Mouse (Mus musculus) embryonic facial prominence, embryonic 10.5 days (tissue): ENCODE results near the gene Olfr1087. TPM values are rescaled to one million over a fixed set of nuclear protein-coding genes. Genes with fewer than 3 reads are reported as not detected.
"Not testable (repeated sequence)": the region's sequence is repeated elsewhere in the genome, so short reads cannot be mapped to it uniquely, and the experiment has no call there.

Experiments used
- DNase-seq: peaks from one replicate; pipeline ENCODE4 v3.0.0-alpha.2; 2017; ENCODE audit warnings: low spot score
- H3K27ac ChIP-seq: fragments of 300-500 bp; sonication (generic); replicated peaks from 2 replicates; pipeline ENCODE4 v1.5.1; 2016; ENCODE audit warnings: mild to moderate bottlenecking
- H3K27me3 ChIP-seq: fragments of 300-500 bp; sonication (generic); replicated peaks from 2 replicates; pipeline ENCODE4 v1.6.1; 2016; ENCODE audit warnings: low read depth, mild to moderate bottlenecking; ENCODE audit not compliant: poor library complexity, severe bottlenecking
- H3K36me3 ChIP-seq: fragments of 300-500 bp; sonication (generic); replicated peaks from 2 replicates; pipeline ENCODE4 v1.6.1; 2016; ENCODE audit warnings: mild to moderate bottlenecking, moderate library complexity
- H3K4me1 ChIP-seq: fragments of 300-500 bp; sonication (generic); 2 replicates; pipeline ENCODE4 v1.6.1; 2016
- H3K4me3 ChIP-seq: fragments of 300-500 bp; sonication (generic); 2 replicates; pipeline ENCODE4 v1.5.1; 2016; ENCODE audit warnings: mild to moderate bottlenecking, moderate library complexity
- H3K9me3 ChIP-seq: fragments of 300-500 bp; sonication (generic); 2 replicates; pipeline ENCODE4 v1.6.1; 2016; ENCODE audit warnings: mild to moderate bottlenecking
- WGBS: fragments of 180-500 bp; shearing (Covaris S2); methylation state at CpG from one replicate; pipeline ENCODE4 v1.1.7; 2016; 5-methylcytosine and 5-hydroxymethylcytosine counted together
- polyA plus RNA-seq: library from polyadenylated mRNA; unstranded; fragments of >200 nt; fragmentation: Nextera tagmentation; extraction: Ambion mirVana; gene quantifications from 2 replicates; pipeline ENCODE4 v1.2.1, GENCODE M21; 2016

Olfr1087 gene
- polyA plus RNA-seq: not detected in 2 replicates

GRCm38 (mm10) chr2:86698295-86698694 is at the start of gene Olfr1087:
Olfr1087 (minus strand) TSS chr2:86698395.
- DNase-seq: no peak
- no peak within 1 kb of the TSS for H3K4me3 ChIP-seq
- H3K36me3 ChIP-seq: no peaks in the 10 kb centered on the region
- H3K27me3 ChIP-seq: no peaks in the 10 kb centered on the region
- no peaks in the 10 kb centered on the region for H3K4me1 ChIP-seq
- no peaks in the 10 kb centered on the region for H3K9me3 ChIP-seq
- H3K27ac ChIP-seq: no peak within 1 kb of the TSS

DNA sequence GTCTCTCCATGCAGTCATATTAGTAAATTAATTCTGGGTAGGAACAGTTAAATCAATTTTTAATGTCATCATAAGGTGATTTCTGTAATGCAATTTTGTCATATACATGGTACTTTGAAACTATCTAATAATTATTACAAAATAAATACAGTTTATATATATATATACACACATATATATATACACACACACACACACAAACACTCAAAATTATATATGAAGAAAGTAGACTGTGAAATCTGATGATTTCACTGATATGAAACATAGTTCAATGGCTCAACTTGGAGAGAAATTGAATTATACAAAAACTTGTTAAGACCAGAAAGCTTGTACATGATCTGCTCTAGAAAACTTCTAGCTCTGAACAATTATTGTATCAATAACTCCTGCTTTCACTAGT is 35.4 kb upstream of the Olfr1087 start, which contains the start of gene Olfr1089:
Gene Olfr1089, minus strand, starts transcription at position 101 of the 400 bp plus-strand sequence.
- H3K4me3 ChIP-seq: no peak within 1 kb of the TSS
- H3K27me3 ChIP-seq: no peaks in the 10 kb centered on the region
- H3K4me1 ChIP-seq: no peaks in the 10 kb centered on the region
- no peaks in the 10 kb centered on the region for H3K36me3 ChIP-seq
- H3K27ac ChIP-seq: no peak within 1 kb of the TSS
- no peaks in the 10 kb centered on the region for H3K9me3 ChIP-seq
- DNase-seq: no peak

- Histone ChIP-seq H3K36me3 (no peaks in the 10 kb centered on the region), H3K9me3 (no peaks in the 10 kb centered on the region), H3K27me3 (no peaks in the 10 kb centered on the region), H3K27ac (no peak within 1 kb of the TSS), H3K4me1 (no peaks in the 10 kb centered on the region), H3K4me3 (no peak within 1 kb of the TSS)
- no peak for DNase-seq
- WGBS: 83% methylated on average over 2 of the region's 2 CpGs
Measured at GRCm38 (mm10) chr2:86679992-86680391, 18.2 kb downstream of the Olfr1087 start, which contains the start of gene Olfr1086. Olfr1086 (minus strand) TSS chr2:86680092.

DNA sequence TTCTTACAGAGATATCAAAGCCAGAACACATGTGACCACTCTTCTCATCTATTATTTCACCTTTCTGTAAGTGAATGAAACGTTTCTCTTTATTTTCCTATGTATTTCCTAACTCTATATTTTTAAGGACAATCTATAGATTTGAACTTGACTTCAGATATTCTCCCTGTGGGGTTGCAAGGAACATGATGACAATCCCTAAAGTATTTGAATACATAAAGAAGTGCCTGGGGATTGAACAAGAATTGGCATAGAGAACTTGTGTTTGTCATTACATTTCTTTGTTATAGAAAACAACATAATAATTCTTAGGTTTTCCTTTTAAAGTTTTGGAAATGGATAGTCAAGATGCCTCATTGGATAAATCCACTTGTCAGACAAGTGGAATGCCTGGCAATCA is 36.3 kb downstream of the Olfr1087 start, which contains the start of gene Olfr1085:
Gene Olfr1085, minus strand, starts transcription at position 101 of the 400 bp plus-strand sequence.
- no peaks in the 10 kb centered on the region for H3K36me3 ChIP-seq
- no peak within 1 kb of the TSS for H3K4me3 ChIP-seq
- no peaks in the 10 kb centered on the region for H3K27me3 ChIP-seq
- no peak for DNase-seq
- H3K9me3 ChIP-seq: no peaks in the 10 kb centered on the region
- H3K27ac ChIP-seq: no peak within 1 kb of the TSS
- 28% methylated on average over 1 of the region's 1 CpGs for WGBS
- no peaks in the 10 kb centered on the region for H3K4me1 ChIP-seq

DNA sequence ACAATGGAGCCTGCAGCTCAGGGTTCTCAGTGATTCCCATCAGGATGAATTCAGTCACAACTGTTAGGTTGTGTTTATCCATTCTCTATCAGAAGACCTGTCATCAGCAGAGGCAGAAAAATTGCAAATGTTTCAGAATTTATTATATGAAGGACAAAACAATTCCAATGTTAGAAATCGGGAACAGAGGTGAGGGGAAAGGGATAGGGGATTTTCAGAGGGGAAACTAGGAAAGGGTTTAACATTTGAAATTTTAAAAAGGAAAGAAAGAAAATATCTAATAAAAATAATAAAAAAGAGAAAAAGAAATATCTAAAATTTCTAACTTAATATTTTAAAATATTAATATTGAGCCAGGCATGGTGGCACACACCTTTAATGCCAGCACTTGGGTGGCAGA is 58.6 kb downstream of the Olfr1087 start, which contains the start of gene Olfr1084:
Gene Olfr1084, minus strand, starts transcription at position 101 of the 400 bp plus-strand sequence.
- H3K27me3 ChIP-seq, H3K4me3 ChIP-seq, DNase-seq, H3K36me3 ChIP-seq, H3K9me3 ChIP-seq, H3K4me1 ChIP-seq, H3K27ac ChIP-seq: not testable (repeated sequence)
- WGBS: 79% methylated on average over 1 of the region's 1 CpGs

Other genes starting within 250 kb of the Olfr1087 start
- gene Olfr1065, start 247.8 kb downstream of the Olfr1087 start, polyA plus RNA-seq: not detected in 2 replicates
- not detected in 2 replicates for gene Olfr1066, start 242.1 kb downstream of the Olfr1087 start, polyA plus RNA-seq
- not detected in 2 replicates for gene Olfr228, start 211.0 kb downstream of the Olfr1087 start, polyA plus RNA-seq
- gene Olfr1076, start 189.9 kb downstream of the Olfr1087 start, polyA plus RNA-seq: not detected in 2 replicates
- gene Olfr1079, start 155.9 kb downstream of the Olfr1087 start, polyA plus RNA-seq: not detected in 2 replicates
- gene Olfr1080, start 140.2 kb downstream of the Olfr1087 start, polyA plus RNA-seq: not detected in 2 replicates
- gene Olfr1082, start 99.4 kb downstream of the Olfr1087 start, polyA plus RNA-seq: not detected in 2 replicates
- gene Olfr1084, start 58.7 kb downstream of the Olfr1087 start, polyA plus RNA-seq: not detected in 2 replicates
- gene Olfr1085, start 36.4 kb downstream of the Olfr1087 start, polyA plus RNA-seq: not detected in 2 replicates
- gene Olfr1086, start 18.3 kb downstream of the Olfr1087 start, polyA plus RNA-seq: not detected in 2 replicates
- not detected in 2 replicates for gene Olfr1089, start 35.3 kb upstream of the Olfr1087 start, polyA plus RNA-seq
- not detected in 2 replicates for gene Olfr1090, start 60.6 kb upstream of the Olfr1087 start, polyA plus RNA-seq
- gene Olfr1093, start 84.1 kb upstream of the Olfr1087 start, polyA plus RNA-seq: not detected in 2 replicates
- gene Olfr141, start 111.6 kb upstream of the Olfr1087 start, polyA plus RNA-seq: not detected in 2 replicates
- gene Olfr1094, start 126.3 kb upstream of the Olfr1087 start, polyA plus RNA-seq: not detected in 2 replicates
- gene Olfr1095, start 153.3 kb upstream of the Olfr1087 start, polyA plus RNA-seq: not detected in 2 replicates
- gene Gm13723, start 176.4 kb upstream of the Olfr1087 start, polyA plus RNA-seq: not detected in 2 replicates
- gene Olfr1097, start 193.8 kb upstream of the Olfr1087 start, polyA plus RNA-seq: not detected in 2 replicates
- gene Olfr1098, start 226.2 kb upstream of the Olfr1087 start, polyA plus RNA-seq: not detected in 2 replicates